Mouse (Mus musculus): ENCODE measurements around the gene Gm3854. TPM values are rescaled to one million over a fixed set of nuclear protein-coding genes. Genes with fewer than 3 reads are reported as not detected.
"Not testable (repeated sequence)": the region's sequence is repeated elsewhere in the genome, so short reads cannot be mapped to it uniquely, and the experiment has no call there.

Gm3854 gene
- polyA plus RNA-seq (2015; fragmentation: Nextera tagmentation; extraction: Ambion mirVana) = 5.2 and 5.8 TPM in 2 replicates

DNA sequence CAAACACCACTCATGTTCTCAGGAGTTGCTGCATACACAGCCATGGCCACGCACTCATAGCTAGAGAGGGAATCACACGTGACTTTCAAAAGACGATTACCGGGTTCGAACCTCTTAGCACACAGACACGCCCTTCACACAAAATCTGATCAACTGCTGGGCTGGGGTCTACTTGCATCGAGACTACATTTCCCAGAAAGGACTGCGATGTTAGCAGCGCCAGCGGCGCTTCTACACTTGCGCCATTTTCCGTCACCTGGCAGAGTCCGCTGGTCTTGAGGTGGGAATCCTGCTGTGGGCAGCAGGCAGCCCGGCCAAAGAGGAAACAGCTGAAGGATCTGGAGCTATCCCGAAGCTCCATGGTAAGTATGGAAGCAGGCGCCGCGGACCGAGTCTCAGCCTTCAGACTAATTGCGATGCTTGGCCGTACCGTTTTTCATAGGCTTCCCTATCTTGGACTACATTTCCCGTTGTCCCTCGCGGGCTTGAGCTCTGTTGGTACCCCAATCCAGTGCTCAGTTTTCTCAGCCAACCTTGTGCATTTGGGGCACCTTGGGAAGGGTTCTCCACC lies at the start of gene Gm3854:
Gene Gm3854, plus strand, starts transcription at position 259 of the 571 bp plus-strand sequence.
- Histone ChIP-seq H3K9ac (replicated peaks; ENCODE audit: low read depth, low read length) (peak within 1 kb of the TSS; percentile 83), H3K36me3 (ENCODE audit: control insufficient read depth, insufficient read depth) (no peaks in the 10 kb centered on the region), H3K4me2 (ENCODE audit: low read length) (peak within 1 kb of the TSS; percentile 55), H3K27me3 (replicated peaks; ENCODE audit: control insufficient read depth, insufficient read depth, low read length) (no peaks in the 10 kb centered on the region), H3K9me3 (ENCODE audit: control insufficient read depth, low read length) (no peaks in the 10 kb centered on the region), H3K4me3 (replicated peaks; ENCODE audit: low read length) (peak within 1 kb of the TSS; percentile 78), H3K4me1 (replicated peaks; ENCODE audit: control insufficient read depth, insufficient read depth, low read length) (peaks cover 4% of the 10 kb centered on the region; the same call in 1 of the 2 replicates), H3K27ac (ENCODE audit: low read length) (peak within 1 kb of the TSS; percentile 86)
- under 1% methylated on average over 26 of the region's 26 CpGs for WGBS
- ATAC-seq = peak; percentile 96

DNA sequence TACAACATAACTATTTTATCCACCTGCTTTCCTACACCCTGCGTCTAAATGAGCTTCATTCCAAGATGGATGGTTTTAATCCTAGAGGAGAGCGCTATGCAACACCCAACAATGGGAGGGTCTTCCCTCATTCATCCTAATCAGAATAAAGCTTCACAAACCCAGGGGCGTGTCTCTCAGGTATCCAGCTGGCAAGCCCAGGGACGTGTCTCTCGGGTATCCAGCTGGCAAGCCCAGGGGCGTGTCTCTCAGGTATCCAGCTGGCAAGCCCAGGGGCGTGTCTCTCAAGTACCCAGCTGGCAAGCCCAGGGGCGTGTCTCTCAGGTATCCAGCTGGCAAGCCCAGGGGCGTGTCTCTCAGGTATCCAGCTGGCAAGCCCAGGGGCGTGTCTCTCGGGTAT lies 42.8 kb upstream of the Gm3854 start:
- H3K4me3 ChIP-seq (replicated peaks; ENCODE audit: low read length); H3K4me2 ChIP-seq (ENCODE audit: low read length); H3K27me3 ChIP-seq (replicated peaks; ENCODE audit: control insufficient read depth, insufficient read depth, low read length); H3K27ac ChIP-seq (ENCODE audit: low read length); H3K9me3 ChIP-seq (ENCODE audit: control insufficient read depth, low read length); ATAC-seq; H3K4me1 ChIP-seq (replicated peaks; ENCODE audit: control insufficient read depth, insufficient read depth, low read length); H3K9ac ChIP-seq (replicated peaks; ENCODE audit: low read depth, low read length): not testable (repeated sequence)
- 82% methylated on average over 11 of the region's 11 CpGs for WGBS
- peaks cover 23% of the 10 kb centered on the region for H3K36me3 ChIP-seq (ENCODE audit: control insufficient read depth, insufficient read depth)

DNA sequence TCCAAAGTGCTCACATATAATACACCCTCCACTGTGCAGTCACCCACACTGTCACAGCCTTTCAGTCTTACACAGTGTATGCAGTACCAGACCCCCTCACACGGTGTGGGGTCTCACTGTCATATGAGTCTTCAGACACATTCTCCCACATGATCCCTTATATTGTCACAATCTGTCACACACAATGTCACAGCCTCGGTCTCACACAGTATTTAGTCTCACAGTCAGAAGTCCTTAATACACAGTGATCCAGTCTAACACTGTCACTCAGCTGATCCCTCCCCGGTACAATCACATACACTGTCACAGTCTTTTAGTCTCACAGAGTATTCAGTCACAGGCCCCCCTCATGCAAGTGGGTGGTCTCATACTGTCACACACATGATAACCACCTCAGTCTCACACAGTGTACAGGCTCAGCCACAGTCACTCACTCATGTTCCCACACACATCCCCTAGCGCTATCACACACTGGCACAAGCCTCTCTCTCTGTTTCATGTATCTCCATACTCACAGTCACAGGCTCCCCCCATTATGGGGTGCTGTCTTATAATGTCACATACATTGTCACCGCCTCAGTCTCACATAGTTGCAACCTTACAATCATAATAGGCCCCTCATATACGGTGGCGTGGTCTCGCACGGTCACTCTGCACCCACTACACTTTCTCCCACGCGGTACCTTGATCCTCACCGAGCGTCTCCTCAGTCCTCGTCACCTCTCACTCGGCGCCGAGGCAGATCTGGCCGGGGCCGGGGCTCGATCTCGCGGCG lies 12.9 kb upstream of the Gm3854 start:
- WGBS = 12% methylated on average over 23 of the region's 23 CpGs
- Histone ChIP-seq H3K4me1 (replicated peaks; ENCODE audit: control insufficient read depth, insufficient read depth, low read length) (peaks cover 16% of the 10 kb centered on the region), H3K9me3 (ENCODE audit: control insufficient read depth, low read length) (no peaks in the 10 kb centered on the region), H3K36me3 (ENCODE audit: control insufficient read depth, insufficient read depth) (no peaks in the 10 kb centered on the region; the same call in 1 of the 2 replicates), H3K27me3 (replicated peaks; ENCODE audit: control insufficient read depth, insufficient read depth, low read length) (no peaks in the 10 kb centered on the region), H3K9ac (replicated peaks; ENCODE audit: low read depth, low read length) (peak overlapping the region; percentile 87), H3K27ac (ENCODE audit: low read length) (peak overlapping the region; percentile 85), H3K4me2 (ENCODE audit: low read length) (peak overlapping the region; percentile 71), H3K4me3 (replicated peaks; ENCODE audit: low read length) (peak overlapping the region; percentile 68)
- ATAC-seq = peak; percentile 81

DNA sequence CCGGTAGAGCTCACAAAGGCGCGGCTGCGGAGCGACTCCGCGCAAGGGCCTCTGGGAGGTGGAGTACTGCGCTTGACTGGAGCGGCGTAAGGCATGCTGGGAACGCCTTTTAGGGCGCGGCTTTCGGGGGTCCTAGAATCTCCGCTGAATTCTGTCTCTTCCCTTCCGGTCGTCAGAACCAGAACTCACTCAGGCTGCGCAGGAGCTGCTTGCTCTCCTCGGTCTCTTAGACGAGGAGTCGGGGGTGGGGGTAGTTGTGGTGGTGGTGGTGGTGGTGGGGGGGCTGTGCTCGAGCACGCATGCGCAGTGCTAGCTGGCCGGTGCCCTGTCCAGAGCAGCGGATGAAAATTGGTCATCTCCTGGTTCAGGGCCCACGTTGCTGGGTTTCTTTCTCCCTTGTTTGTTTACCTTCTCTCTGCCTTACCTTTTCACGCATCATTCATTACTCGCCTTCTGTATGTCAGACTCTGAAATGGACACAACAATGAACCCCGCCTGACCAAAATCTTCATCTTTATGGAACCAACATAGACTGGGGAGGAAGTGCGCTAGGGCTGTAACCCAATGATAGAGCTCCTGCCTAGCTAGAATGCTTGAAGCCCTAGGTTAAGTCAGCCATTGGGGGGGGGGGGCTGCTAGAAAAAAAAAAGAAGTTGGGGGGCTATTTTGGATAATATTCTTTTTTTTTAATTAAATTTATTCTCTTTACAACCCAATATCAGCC lies 12.2 kb upstream of the Gm3854 start, which contains the start of gene Zfp583:
Gene Zfp583, minus strand, starts transcription at position 53 of the 724 bp plus-strand sequence.
- no peaks in the 10 kb centered on the region for H3K27me3 ChIP-seq (replicated peaks; ENCODE audit: control insufficient read depth, insufficient read depth, low read length)
- peak within 1 kb of the TSS; percentile 87 for H3K9ac ChIP-seq (replicated peaks; ENCODE audit: low read depth, low read length)
- peaks cover 16% of the 10 kb centered on the region for H3K4me1 ChIP-seq (replicated peaks; ENCODE audit: control insufficient read depth, insufficient read depth, low read length)
- H3K27ac ChIP-seq (ENCODE audit: low read length) = peak within 1 kb of the TSS; percentile 85
- ATAC-seq = peak; percentile 94
- no peaks in the 10 kb centered on the region for H3K36me3 ChIP-seq (ENCODE audit: control insufficient read depth, insufficient read depth)
- peak within 1 kb of the TSS; percentile 71 for H3K4me2 ChIP-seq (ENCODE audit: low read length)
- no peaks in the 10 kb centered on the region for H3K9me3 ChIP-seq (ENCODE audit: control insufficient read depth, low read length)
- 4% methylated on average over 31 of the region's 31 CpGs for WGBS
- H3K4me3 ChIP-seq (replicated peaks; ENCODE audit: low read length) = peak within 1 kb of the TSS; percentile 68

DNA sequence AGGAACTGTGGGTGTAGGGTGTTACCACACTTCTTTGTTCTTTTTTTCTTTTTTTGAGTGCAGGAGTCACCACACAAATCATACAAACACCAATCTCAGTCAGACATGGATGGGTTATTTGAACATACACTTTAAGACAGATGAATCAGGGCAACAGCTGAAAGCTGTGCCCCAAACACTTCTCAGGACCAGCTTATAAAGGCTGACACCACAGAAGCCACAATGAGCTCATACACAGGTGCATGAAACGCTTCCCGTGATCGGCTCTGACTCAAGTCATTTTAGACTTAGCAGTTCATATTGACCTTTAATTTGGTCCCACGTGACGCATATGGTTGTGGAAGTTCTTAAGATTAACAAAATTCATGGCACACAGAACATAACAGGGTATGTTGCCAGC lies 3.7 kb upstream of the Gm3854 start:
- 86% methylated on average over 5 of the region's 5 CpGs for WGBS
- Histone ChIP-seq H3K27ac (ENCODE audit: low read length) (no peak overlapping the region), H3K4me1 (replicated peaks; ENCODE audit: control insufficient read depth, insufficient read depth, low read length) (peaks cover 4% of the 10 kb centered on the region; the same call in 1 of the 2 replicates), H3K9me3 (ENCODE audit: control insufficient read depth, low read length) (no peaks in the 10 kb centered on the region), H3K4me3 (replicated peaks; ENCODE audit: low read length) (no peak overlapping the region), H3K36me3 (ENCODE audit: control insufficient read depth, insufficient read depth) (no peaks in the 10 kb centered on the region), H3K9ac (replicated peaks; ENCODE audit: low read depth, low read length) (no peak overlapping the region), H3K4me2 (ENCODE audit: low read length) (no peak overlapping the region), H3K27me3 (replicated peaks; ENCODE audit: control insufficient read depth, insufficient read depth, low read length) (no peaks in the 10 kb centered on the region)
- no peak for ATAC-seq

DNA sequence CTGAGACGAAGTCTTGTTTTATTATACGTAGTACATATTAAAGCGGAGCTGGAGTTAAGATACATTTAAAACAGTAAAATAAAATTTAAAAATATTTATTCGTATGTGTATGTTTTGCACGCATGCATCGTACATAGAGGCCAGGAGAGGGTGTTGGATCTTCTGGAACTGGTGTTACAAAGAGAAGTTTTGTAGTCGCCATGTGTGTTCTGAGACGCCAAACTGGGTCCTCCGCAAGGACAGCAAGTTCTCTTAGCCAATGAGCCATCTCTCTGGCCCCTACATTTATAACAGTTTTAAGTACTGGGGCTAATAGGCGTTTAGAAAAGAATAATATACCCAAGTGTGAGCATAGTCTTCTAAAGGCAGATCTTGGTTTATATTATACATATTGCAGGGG lies 565 bp downstream of the Gm3854 start:
- H3K27me3 ChIP-seq (replicated peaks; ENCODE audit: control insufficient read depth, insufficient read depth, low read length) = no peaks in the 10 kb centered on the region
- H3K4me3 ChIP-seq (replicated peaks; ENCODE audit: low read length) = peak overlapping the region; percentile 78
- no peaks in the 10 kb centered on the region for H3K9me3 ChIP-seq (ENCODE audit: control insufficient read depth, low read length)
- peak; percentile 20 for ATAC-seq
- 30% methylated on average over 10 of the region's 10 CpGs for WGBS
- H3K4me2 ChIP-seq (ENCODE audit: low read length) = peak overlapping the region; percentile 55
- no peak overlapping the region for H3K27ac ChIP-seq (ENCODE audit: low read length)
- H3K4me1 ChIP-seq (replicated peaks; ENCODE audit: control insufficient read depth, insufficient read depth, low read length) = peaks cover 4% of the 10 kb centered on the region; the same call in 1 of the 2 replicates
- no peak overlapping the region for H3K9ac ChIP-seq (replicated peaks; ENCODE audit: low read depth, low read length)
- H3K36me3 ChIP-seq (ENCODE audit: control insufficient read depth, insufficient read depth) = no peaks in the 10 kb centered on the region

DNA sequence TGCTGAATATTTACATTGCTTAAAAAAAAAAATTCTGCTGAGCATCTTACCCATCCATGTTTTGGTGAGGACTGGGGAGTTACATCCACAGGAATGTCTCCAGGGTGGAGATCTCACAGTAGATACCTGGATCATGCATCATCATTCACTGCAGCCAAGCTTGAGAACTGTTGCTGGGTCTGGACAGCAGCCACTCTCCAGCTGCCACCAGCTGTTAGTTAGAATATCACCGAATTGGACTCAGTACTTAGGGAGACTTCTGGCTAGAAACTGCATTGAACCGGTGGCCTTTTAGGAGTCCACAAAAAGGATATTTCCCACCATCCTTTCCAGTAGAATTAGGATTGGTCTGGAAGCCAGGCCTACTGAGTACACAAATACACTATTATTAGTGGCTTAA lies 14.6 kb downstream of the Gm3854 start:
- Histone ChIP-seq H3K9ac (replicated peaks; ENCODE audit: low read depth, low read length) (no peak overlapping the region), H3K4me1 (replicated peaks; ENCODE audit: control insufficient read depth, insufficient read depth, low read length) (peaks cover 7% of the 10 kb centered on the region; the same call in 1 of the 2 replicates), H3K36me3 (ENCODE audit: control insufficient read depth, insufficient read depth) (no peaks in the 10 kb centered on the region; the same call in 1 of the 2 replicates), H3K4me2 (ENCODE audit: low read length) (no peak overlapping the region), H3K27me3 (replicated peaks; ENCODE audit: control insufficient read depth, insufficient read depth, low read length) (no peaks in the 10 kb centered on the region), H3K27ac (ENCODE audit: low read length) (no peak overlapping the region), H3K4me3 (replicated peaks; ENCODE audit: low read length) (no peak overlapping the region), H3K9me3 (ENCODE audit: control insufficient read depth, low read length) (no peaks in the 10 kb centered on the region)
- no peak for ATAC-seq
- 64% methylated on average over 2 of the region's 2 CpGs for WGBS

DNA sequence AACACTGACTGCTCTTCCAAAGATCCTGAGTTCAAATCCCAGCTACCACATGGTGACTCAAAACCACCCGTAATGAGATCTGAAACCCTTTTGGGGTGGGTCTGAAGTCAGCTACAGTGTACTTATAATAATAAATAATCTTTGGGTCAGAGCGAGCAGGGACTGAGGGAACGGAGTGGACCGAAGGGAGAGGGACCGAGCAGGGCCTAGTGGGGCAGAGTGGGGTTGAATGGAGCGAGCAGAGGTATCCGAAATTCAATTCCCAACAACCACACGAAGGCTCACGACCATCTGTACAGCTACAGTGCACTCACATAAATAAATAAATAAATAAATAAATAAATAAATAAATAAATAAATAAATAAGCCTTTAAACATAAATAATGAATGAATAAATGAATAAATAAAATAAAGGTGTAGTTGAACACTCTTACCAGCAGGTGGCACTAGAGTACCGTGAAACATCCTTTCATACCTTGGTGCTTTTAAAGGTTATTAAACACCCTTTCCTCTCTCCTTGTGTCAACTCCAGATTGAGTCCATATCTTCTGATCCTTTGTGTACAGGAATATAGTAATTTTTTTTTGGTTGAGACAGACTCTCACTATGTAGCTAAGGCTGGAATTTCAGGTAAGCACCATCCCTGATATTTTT lies 15.5 kb downstream of the Gm3854 start:
- Histone ChIP-seq H3K4me3 (replicated peaks; ENCODE audit: low read length) (no peak overlapping the region), H3K36me3 (ENCODE audit: control insufficient read depth, insufficient read depth) (no peaks in the 10 kb centered on the region; the same call in 1 of the 2 replicates), H3K9ac (replicated peaks; ENCODE audit: low read depth, low read length) (no peak overlapping the region), H3K4me1 (replicated peaks; ENCODE audit: control insufficient read depth, insufficient read depth, low read length) (peaks cover 12% of the 10 kb centered on the region), H3K4me2 (ENCODE audit: low read length) (no peak overlapping the region), H3K27ac (ENCODE audit: low read length) (peak overlapping the region; percentile 5; the same call in 1 of the 2 replicates), H3K9me3 (ENCODE audit: control insufficient read depth, low read length) (no peaks in the 10 kb centered on the region), H3K27me3 (replicated peaks; ENCODE audit: control insufficient read depth, insufficient read depth, low read length) (no peaks in the 10 kb centered on the region)
- WGBS = 51% methylated on average over 10 of the region's 10 CpGs
- no peak for ATAC-seq
